Mouse (Mus musculus): ENCODE results near the gene Ntrk1. TPM values are rescaled to one million over a fixed set of nuclear protein-coding genes. Genes with fewer than 3 reads are reported as not detected.
"Not testable (repeated sequence)": the region's sequence is repeated elsewhere in the genome, so short reads cannot be mapped to it uniquely, and the experiment has no call there.

The Ntrk1 gene
- polyA plus RNA-seq (2014; fragmentation: Nextera tagmentation; extraction: Ambion mirVana) = 5.3 and 5.4 TPM in 2 replicates

DNA sequence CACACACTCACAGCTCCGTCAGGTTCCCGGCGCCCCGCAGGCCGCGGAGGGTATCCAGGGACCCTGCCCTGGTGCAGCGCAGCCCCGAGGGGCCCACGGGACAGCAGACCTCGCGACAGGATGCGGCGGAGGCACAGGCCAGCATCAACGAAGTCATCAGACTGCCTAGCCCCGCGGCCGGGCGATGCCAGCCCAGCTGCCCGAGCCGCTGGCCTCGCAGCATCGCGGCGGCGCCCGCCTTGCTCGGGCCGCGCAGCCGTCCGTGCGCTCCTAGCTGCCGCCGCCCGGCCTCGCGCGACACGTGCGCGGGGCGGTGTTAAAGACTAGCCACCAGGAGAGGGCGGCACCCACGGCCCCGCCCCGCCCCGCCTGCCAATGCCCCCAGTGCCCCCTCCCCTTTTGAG, at the start of gene Ntrk1:
Gene Ntrk1, minus strand, starts transcription at position 241 of the 404 bp plus-strand sequence.
- Histone ChIP-seq H3K4me1 (ENCODE audit: control insufficient read depth, insufficient read depth, low read length) (peaks cover 20% of the 10 kb centered on the region), H3K27me3 (ENCODE audit: control insufficient read depth, insufficient read depth, low read length) (peaks cover 83% of the 10 kb centered on the region), H3K4me3 (ENCODE audit: low read length) (peak within 1 kb of the TSS; percentile 33), H3K9me3 (ENCODE audit: control insufficient read depth, low read length) (no peaks in the 10 kb centered on the region), H3K9ac (ENCODE audit: low read depth, low read length) (peak within 1 kb of the TSS; percentile 40), H3K4me2 (replicated peaks; ENCODE audit: low read depth, low read length) (peak within 1 kb of the TSS; percentile 48), H3K27ac (ENCODE audit: low read depth, low read length) (no peak within 1 kb of the TSS), H3K36me3 (ENCODE audit: control insufficient read depth, insufficient read depth, low read length) (no peaks in the 10 kb centered on the region)
- under 1% methylated on average over 39 of the region's 47 CpGs for WGBS
- 0 out of 2 replicates have a peak, but pooled peaks have one; percentile 26 for ATAC-seq (ENCODE audit: low FRiP score, low TSS enrichment)

DNA sequence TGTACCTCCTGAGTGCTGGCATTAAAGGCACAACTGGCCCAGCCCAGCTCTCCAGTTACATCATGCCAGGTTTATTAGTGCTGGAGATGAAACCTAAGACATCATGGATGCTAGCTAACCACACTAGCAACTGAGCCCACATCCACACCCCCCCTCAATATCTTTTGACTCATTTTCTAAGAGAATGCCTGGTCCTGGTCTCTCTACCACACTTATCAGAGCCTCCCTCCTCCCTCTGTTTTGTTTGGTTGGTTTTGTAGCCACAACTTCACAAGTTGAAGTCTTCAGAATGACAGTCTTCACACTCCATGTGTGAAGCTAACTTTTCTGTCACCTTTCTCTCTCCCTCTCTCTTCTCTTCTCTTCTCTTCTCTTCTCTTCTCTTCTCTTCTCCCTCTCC, 45.9 kb upstream of the Ntrk1 start:
- no peak for ATAC-seq (ENCODE audit: low FRiP score, low TSS enrichment)
- Histone ChIP-seq H3K9me3 (ENCODE audit: control insufficient read depth, low read length) (no peaks in the 10 kb centered on the region), H3K36me3 (ENCODE audit: control insufficient read depth, insufficient read depth, low read length) (no peaks in the 10 kb centered on the region), H3K27me3 (ENCODE audit: control insufficient read depth, insufficient read depth, low read length) (no peaks in the 10 kb centered on the region), H3K9ac (ENCODE audit: low read depth, low read length) (no peak overlapping the region), H3K4me1 (ENCODE audit: control insufficient read depth, insufficient read depth, low read length) (no peaks in the 10 kb centered on the region), H3K27ac (ENCODE audit: low read depth, low read length) (no peak overlapping the region), H3K4me3 (ENCODE audit: low read length) (no peak overlapping the region), H3K4me2 (replicated peaks; ENCODE audit: low read depth, low read length) (no peak overlapping the region)

DNA sequence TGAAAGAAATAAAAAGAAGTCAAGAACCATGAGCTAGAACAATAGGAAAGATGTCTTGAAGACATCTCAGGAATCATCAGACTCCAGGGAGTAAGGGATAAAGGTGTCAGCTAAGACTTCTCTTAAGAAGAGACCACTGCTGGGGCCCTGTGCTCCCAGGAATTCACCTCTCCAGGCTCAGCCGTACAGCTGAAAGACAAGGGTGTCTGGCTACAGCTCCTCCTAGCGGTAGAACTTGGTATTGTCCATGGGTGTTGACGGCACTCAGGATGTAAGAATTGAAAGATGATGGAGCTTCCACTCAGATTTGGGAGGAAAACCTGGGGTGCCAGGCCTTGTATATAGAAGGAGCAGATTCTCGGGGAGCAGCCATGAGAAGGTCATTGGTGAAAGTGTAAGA, 43.7 kb upstream of the Ntrk1 start:
- no peaks in the 10 kb centered on the region for H3K9me3 ChIP-seq (ENCODE audit: control insufficient read depth, low read length)
- H3K4me2 ChIP-seq (replicated peaks; ENCODE audit: low read depth, low read length) = no peak overlapping the region
- H3K36me3 ChIP-seq (ENCODE audit: control insufficient read depth, insufficient read depth, low read length) = no peaks in the 10 kb centered on the region
- H3K27ac ChIP-seq (ENCODE audit: low read depth, low read length) = no peak overlapping the region
- no peaks in the 10 kb centered on the region for H3K27me3 ChIP-seq (ENCODE audit: control insufficient read depth, insufficient read depth, low read length)
- H3K4me1 ChIP-seq (ENCODE audit: control insufficient read depth, insufficient read depth, low read length) = no peaks in the 10 kb centered on the region
- H3K4me3 ChIP-seq (ENCODE audit: low read length) = no peak overlapping the region
- WGBS = 2% methylated on average over 4 of the region's 4 CpGs
- H3K9ac ChIP-seq (ENCODE audit: low read depth, low read length) = no peak overlapping the region
- no peak for ATAC-seq (ENCODE audit: low FRiP score, low TSS enrichment)

DNA sequence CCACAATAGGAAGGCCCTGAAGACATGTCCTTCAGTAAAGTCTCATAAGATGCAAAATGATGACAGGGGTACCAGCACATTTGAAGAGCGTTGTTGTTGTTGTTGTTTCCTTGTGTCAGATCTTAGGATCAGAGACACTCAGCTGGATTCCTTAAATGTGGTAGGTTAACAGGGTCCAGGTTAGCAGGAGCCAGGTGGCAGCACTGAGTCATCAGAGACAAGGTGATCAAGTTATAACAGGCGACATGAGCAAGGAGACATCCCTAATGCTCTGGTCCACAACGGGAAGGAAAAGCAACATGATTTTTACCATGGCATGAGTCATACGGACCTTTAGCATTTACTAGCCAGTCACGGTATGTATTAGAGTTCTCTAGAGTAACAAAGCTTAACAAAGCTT, 38.5 kb upstream of the Ntrk1 start:
- Histone ChIP-seq H3K27me3 (ENCODE audit: control insufficient read depth, insufficient read depth, low read length) (no peaks in the 10 kb centered on the region), H3K36me3 (ENCODE audit: control insufficient read depth, insufficient read depth, low read length) (no peaks in the 10 kb centered on the region), H3K9ac (ENCODE audit: low read depth, low read length) (no peak overlapping the region), H3K4me1 (ENCODE audit: control insufficient read depth, insufficient read depth, low read length) (no peaks in the 10 kb centered on the region), H3K27ac (ENCODE audit: low read depth, low read length) (no peak overlapping the region), H3K4me2 (replicated peaks; ENCODE audit: low read depth, low read length) (no peak overlapping the region), H3K4me3 (ENCODE audit: low read length) (no peak overlapping the region), H3K9me3 (ENCODE audit: control insufficient read depth, low read length) (no peaks in the 10 kb centered on the region)
- 70% methylated on average over 5 of the region's 5 CpGs for WGBS
- no peak for ATAC-seq (ENCODE audit: low FRiP score, low TSS enrichment)

DNA sequence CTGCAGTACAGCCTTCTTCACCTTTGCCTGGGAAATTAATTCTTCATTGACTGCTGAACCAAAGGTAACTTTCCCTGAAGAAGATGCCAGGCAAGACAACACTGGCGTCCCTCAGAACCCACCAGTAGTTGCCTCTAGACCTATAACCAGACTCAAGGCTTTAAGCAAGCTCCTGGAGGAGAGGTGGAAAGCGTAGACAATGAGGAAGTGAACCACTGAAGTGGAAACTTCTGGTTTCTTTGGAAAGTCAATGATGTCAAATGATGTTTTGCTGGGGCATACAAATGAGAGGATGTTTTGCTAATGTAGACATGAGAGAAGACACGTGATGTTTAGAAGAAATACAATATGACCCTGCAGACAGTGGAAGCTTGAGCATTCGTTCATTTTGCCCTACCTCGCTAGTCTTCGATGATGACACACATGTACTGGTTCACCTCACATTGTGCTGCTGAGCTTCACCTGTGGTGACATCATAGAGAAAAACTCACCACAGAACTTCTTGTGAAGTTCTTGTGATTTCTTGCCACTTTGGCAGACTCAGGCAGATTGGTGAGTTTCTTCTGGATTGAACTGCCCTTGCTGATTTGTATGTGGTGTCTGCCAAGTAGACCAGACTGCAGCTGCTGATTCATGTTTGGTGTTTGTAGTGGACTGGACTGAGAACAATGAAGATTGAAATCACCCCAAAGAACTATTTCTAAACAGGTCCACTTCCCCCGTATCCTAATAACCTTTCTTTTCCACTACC, 37.3 kb upstream of the Ntrk1 start:
- Histone ChIP-seq H3K4me2 (replicated peaks; ENCODE audit: low read depth, low read length) (no peak overlapping the region), H3K36me3 (ENCODE audit: control insufficient read depth, insufficient read depth, low read length) (no peaks in the 10 kb centered on the region), H3K9me3 (ENCODE audit: control insufficient read depth, low read length) (no peaks in the 10 kb centered on the region), H3K4me1 (ENCODE audit: control insufficient read depth, insufficient read depth, low read length) (no peaks in the 10 kb centered on the region), H3K4me3 (ENCODE audit: low read length) (no peak overlapping the region), H3K27me3 (ENCODE audit: control insufficient read depth, insufficient read depth, low read length) (no peaks in the 10 kb centered on the region), H3K27ac (ENCODE audit: low read depth, low read length) (no peak overlapping the region), H3K9ac (ENCODE audit: low read depth, low read length) (no peak overlapping the region)
- 85% methylated on average over 7 of the region's 7 CpGs for WGBS
- ATAC-seq (ENCODE audit: low FRiP score, low TSS enrichment) = no peak

DNA sequence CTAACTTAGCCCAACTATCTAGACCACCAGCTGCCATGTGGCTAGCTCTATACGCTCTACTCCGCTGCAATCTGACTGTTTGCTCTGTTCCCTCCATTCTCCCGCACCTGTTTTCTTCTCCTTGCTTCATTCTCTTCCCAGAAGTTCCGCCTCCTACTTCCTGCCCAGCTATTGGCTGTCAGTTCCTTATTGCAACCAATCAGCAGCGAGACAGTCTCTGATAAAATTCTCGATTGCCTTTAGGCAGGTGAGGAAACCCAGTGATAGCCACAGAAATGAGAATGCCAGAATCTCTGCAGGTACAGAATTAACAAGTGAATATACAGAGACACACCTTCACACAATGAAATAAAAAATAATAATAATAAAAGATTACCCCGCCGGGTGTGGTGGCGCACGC, 34.1 kb upstream of the Ntrk1 start:
- no peak overlapping the region for H3K4me3 ChIP-seq (ENCODE audit: low read length)
- H3K9ac ChIP-seq (ENCODE audit: low read depth, low read length) = no peak overlapping the region
- H3K36me3 ChIP-seq (ENCODE audit: control insufficient read depth, insufficient read depth, low read length) = no peaks in the 10 kb centered on the region
- H3K4me1 ChIP-seq (ENCODE audit: control insufficient read depth, insufficient read depth, low read length) = no peaks in the 10 kb centered on the region
- H3K4me2 ChIP-seq (replicated peaks; ENCODE audit: low read depth, low read length) = no peak overlapping the region
- 53% methylated on average over 10 of the region's 10 CpGs for WGBS
- H3K27ac ChIP-seq (ENCODE audit: low read depth, low read length) = no peak overlapping the region
- no peak for ATAC-seq (ENCODE audit: low FRiP score, low TSS enrichment)
- no peaks in the 10 kb centered on the region for H3K9me3 ChIP-seq (ENCODE audit: control insufficient read depth, low read length)
- H3K27me3 ChIP-seq (ENCODE audit: control insufficient read depth, insufficient read depth, low read length) = no peaks in the 10 kb centered on the region

DNA sequence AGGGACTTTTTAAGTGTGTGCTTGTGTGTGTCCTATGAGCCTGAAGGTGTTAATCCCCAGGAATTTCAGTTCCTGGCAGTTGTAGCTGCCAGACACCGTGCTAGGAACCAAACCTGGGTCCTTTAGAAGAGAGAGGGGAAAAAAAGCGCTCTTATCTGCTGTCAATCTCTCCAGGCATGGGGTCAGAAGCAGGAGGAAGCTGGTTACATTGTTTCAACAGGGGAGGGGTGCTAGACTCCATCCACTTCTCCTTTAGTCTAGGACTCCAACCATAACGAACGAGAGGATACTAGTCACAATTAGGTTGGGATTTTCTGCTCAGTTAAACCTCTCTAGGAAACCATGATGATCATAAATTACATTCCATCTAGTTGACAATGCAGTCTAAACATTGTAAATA, 33.5 kb upstream of the Ntrk1 start:
- no peak overlapping the region for H3K9ac ChIP-seq (ENCODE audit: low read depth, low read length)
- no peak overlapping the region for H3K27ac ChIP-seq (ENCODE audit: low read depth, low read length)
- no peak overlapping the region for H3K4me2 ChIP-seq (replicated peaks; ENCODE audit: low read depth, low read length)
- no peaks in the 10 kb centered on the region for H3K36me3 ChIP-seq (ENCODE audit: control insufficient read depth, insufficient read depth, low read length)
- no peak overlapping the region for H3K4me3 ChIP-seq (ENCODE audit: low read length)
- 49% methylated on average over 4 of the region's 4 CpGs for WGBS
- H3K9me3 ChIP-seq (ENCODE audit: control insufficient read depth, low read length) = no peaks in the 10 kb centered on the region
- H3K27me3 ChIP-seq (ENCODE audit: control insufficient read depth, insufficient read depth, low read length) = no peaks in the 10 kb centered on the region
- H3K4me1 ChIP-seq (ENCODE audit: control insufficient read depth, insufficient read depth, low read length) = no peaks in the 10 kb centered on the region
- ATAC-seq (ENCODE audit: low FRiP score, low TSS enrichment) = no peak

DNA sequence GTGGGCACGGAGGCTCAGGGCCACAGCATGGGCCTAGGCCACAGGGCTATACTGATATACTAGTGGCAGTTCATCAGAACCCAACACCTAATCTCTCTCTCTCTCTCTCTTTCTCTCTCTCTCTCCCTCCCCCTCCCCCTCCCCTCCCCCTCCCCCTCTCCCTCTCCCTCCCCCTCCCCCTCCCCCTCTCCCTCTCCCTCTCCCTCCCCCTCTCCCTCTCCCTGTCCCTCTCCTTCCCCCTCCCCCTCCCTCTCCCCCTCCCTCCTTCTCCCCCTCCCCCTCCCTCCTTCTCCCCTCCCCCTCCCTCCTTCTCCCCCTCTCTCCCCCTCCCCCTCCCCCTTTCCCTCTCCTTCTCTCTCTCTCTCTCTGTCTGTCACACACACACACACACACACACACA, 29.2 kb upstream of the Ntrk1 start, which contains the start of gene Pear1:
Gene Pear1, minus strand, starts transcription at position 101 of the 400 bp plus-strand sequence.
- not testable (repeated sequence) for H3K27me3 ChIP-seq (ENCODE audit: control insufficient read depth, insufficient read depth, low read length); H3K4me2 ChIP-seq (replicated peaks; ENCODE audit: low read depth, low read length); H3K36me3 ChIP-seq (ENCODE audit: control insufficient read depth, insufficient read depth, low read length); ATAC-seq (ENCODE audit: low FRiP score, low TSS enrichment); H3K4me1 ChIP-seq (ENCODE audit: control insufficient read depth, insufficient read depth, low read length); H3K9me3 ChIP-seq (ENCODE audit: control insufficient read depth, low read length); H3K9ac ChIP-seq (ENCODE audit: low read depth, low read length); H3K4me3 ChIP-seq (ENCODE audit: low read length); H3K27ac ChIP-seq (ENCODE audit: low read depth, low read length)
- WGBS = 94% methylated on average over 1 of the region's 1 CpGs

DNA sequence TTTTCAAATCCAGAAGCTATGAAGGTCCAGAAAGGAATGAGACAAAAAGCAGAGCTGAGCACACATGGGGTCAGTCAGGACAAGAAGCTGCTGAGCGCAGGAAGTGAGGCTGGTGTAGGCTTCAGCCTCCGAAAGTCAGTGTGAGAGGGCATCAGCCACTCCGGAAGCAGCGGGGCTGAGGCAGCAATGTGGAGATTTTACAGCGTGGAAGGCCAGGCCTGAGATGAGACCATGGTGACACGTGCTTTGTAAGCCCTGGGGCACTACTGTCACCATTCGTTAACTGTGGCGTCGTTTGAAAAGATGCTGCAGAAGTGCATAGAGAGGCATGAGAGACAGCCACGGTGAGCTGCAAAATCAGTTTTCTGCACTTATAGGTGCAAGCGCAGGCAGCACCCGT, 23.3 kb upstream of the Ntrk1 start:
- no peaks in the 10 kb centered on the region for H3K9me3 ChIP-seq (ENCODE audit: control insufficient read depth, low read length)
- WGBS = 65% methylated on average over 12 of the region's 12 CpGs
- H3K36me3 ChIP-seq (ENCODE audit: control insufficient read depth, insufficient read depth, low read length) = no peaks in the 10 kb centered on the region
- no peak overlapping the region for H3K27ac ChIP-seq (ENCODE audit: low read depth, low read length)
- H3K4me2 ChIP-seq (replicated peaks; ENCODE audit: low read depth, low read length) = no peak overlapping the region
- peaks cover 4% of the 10 kb centered on the region; the same call in 1 of the 2 replicates for H3K27me3 ChIP-seq (ENCODE audit: control insufficient read depth, insufficient read depth, low read length)
- no peak overlapping the region for H3K4me3 ChIP-seq (ENCODE audit: low read length)
- H3K4me1 ChIP-seq (ENCODE audit: control insufficient read depth, insufficient read depth, low read length) = 0 out of 2 replicates have a peak, but pooled peaks cover 5% of the 10 kb centered on the region
- no peak overlapping the region for H3K9ac ChIP-seq (ENCODE audit: low read depth, low read length)
- no peak for ATAC-seq (ENCODE audit: low FRiP score, low TSS enrichment)
